Mouse (Mus musculus) CH12.LX (cell line): ENCODE measurements around the gene Sowaha. TPM values are rescaled to one million over a fixed set of nuclear protein-coding genes. Genes with fewer than 3 reads are reported as not detected.

ENCODE experiments used
- DNase-seq: peaks from one replicate; pipeline ENCODE4 v3.0.0-alpha.2; 2013; ENCODE audit errors: extremely low read depth
- H3K27ac ChIP-seq: 2 replicates; pipeline ENCODE4 v1.5.1; 2012; ENCODE audit warnings: low read depth, mild to moderate bottlenecking, control low read depth, moderate library complexity; ENCODE audit not compliant: insufficient read depth
- H3K27me3 ChIP-seq: replicated peaks from 2 replicates; pipeline ENCODE3; 2012; ENCODE audit warnings: inconsistent platforms
- H3K36me3 ChIP-seq, 2 experiments: replicated peaks in 1 of 2; 2 replicates each; pipeline versions ENCODE3 to v1.6.1; 2012; ENCODE audit warnings: inconsistent platforms in 1 of 2, low read length in 1 of 2, mild to moderate bottlenecking in 1 of 2, mixed read lengths in 1 of 2, moderate library complexity in 1 of 2; ENCODE audit not compliant: control insufficient read depth in 1 of 2, insufficient read depth in 1 of 2
- H3K4me1 ChIP-seq, 2 experiments: 2 replicates each; pipeline ENCODE4 v1.6.1; 2012; ENCODE audit warnings: inconsistent platforms in 1 of 2, moderate library complexity in 1 of 2; ENCODE audit not compliant: insufficient read depth in 2 of 2, control insufficient read depth in 1 of 2
- H3K4me2 ChIP-seq: 2 replicates; pipeline ENCODE4 v1.6.1; 2012; ENCODE audit warnings: low read depth, mild to moderate bottlenecking, control low read depth; ENCODE audit not compliant: poor library complexity, insufficient read depth, severe bottlenecking
- H3K4me3 ChIP-seq, 3 experiments: fragments of 150-350 bp in 1 of 3; sonication (generic) in 1 of 3; replicated peaks in 1 of 3; 2 replicates each; pipeline versions ENCODE3 to v1.5.1; 2011 to 2012; ENCODE audit warnings: low read depth in 2 of 3, low read length in 2 of 3, mild to moderate bottlenecking in 2 of 3, moderate library complexity in 2 of 3, control low read depth in 1 of 3, improper control_type of control experiment in 1 of 3, inconsistent platforms in 1 of 3, mixed read lengths in 1 of 3; ENCODE audit not compliant: poor library complexity in 1 of 3
- H3K79me2 ChIP-seq: replicated peaks from 2 replicates; pipeline ENCODE4 v1.6.1; 2012; ENCODE audit warnings: mild to moderate bottlenecking, moderate library complexity; ENCODE audit not compliant: control insufficient read depth, poor library complexity, insufficient read depth, severe bottlenecking; ENCODE audit errors: extremely low read depth
- H3K9ac ChIP-seq: 2 replicates; pipeline ENCODE4 v1.6.1; 2012; ENCODE audit warnings: low read depth, mild to moderate bottlenecking, control low read depth, moderate library complexity; ENCODE audit not compliant: insufficient read depth
- H3K9me3 ChIP-seq: replicated peaks from 2 replicates; pipeline ENCODE3; 2012; ENCODE audit warnings: low read length, inconsistent platforms, mixed read lengths
- CHD1 ChIP-seq: IDR thresholded peaks from 2 replicates; pipeline ENCODE4 v1.6.1; 2012; ENCODE audit warnings: low read depth, low read length, improper control_type of control experiment, inconsistent platforms
- CHD2 ChIP-seq: IDR thresholded peaks from 2 replicates; pipeline ENCODE4 v1.6.1; 2011; ENCODE audit warnings: low read length, improper control_type of control experiment
- E2F4 ChIP-seq: IDR thresholded peaks from 2 replicates; pipeline ENCODE4 v1.6.1; 2011; ENCODE audit warnings: low read depth, low read length, improper control_type of control experiment; ENCODE audit not compliant: insufficient replicate concordance
- ELF1 ChIP-seq: IDR thresholded peaks from 2 replicates; pipeline ENCODE4 v1.6.1; 2014; ENCODE audit warnings: low read depth, mild to moderate bottlenecking, inconsistent platforms, low read length, improper control_type of control experiment
- HCFC1 ChIP-seq: IDR thresholded peaks from 2 replicates; pipeline ENCODE4 v1.6.1; 2012; ENCODE audit warnings: low read depth, mild to moderate bottlenecking, inconsistent platforms, low read length, improper control_type of control experiment
- JUN ChIP-seq: IDR thresholded peaks from 2 replicates; pipeline ENCODE4 v1.6.1; 2011; ENCODE audit warnings: low read depth, mild to moderate bottlenecking, low read length, improper control_type of control experiment, moderate library complexity; ENCODE audit not compliant: insufficient read depth
- MAX ChIP-seq: IDR thresholded peaks from 2 replicates; pipeline ENCODE4 v1.6.1; 2011; ENCODE audit warnings: low read length, improper control_type of control experiment
- MXI1 ChIP-seq: IDR thresholded peaks from 2 replicates; pipeline ENCODE4 v1.6.1; 2011; ENCODE audit warnings: mild to moderate bottlenecking, low read depth, low read length, improper control_type of control experiment
- PAX5 ChIP-seq: IDR thresholded peaks from 2 replicates; pipeline ENCODE4 v1.6.1; 2012; ENCODE audit warnings: low read length, inconsistent platforms, mixed read lengths
- POLR2A ChIP-seq: IDR thresholded peaks from 2 replicates; pipeline ENCODE4 v1.6.1; 2011; ENCODE audit warnings: low read depth, mild to moderate bottlenecking, improper control_type of control experiment, low read length
- USF2 ChIP-seq: conservative IDR thresholded peaks from 2 replicates; pipeline ENCODE4 v1.6.1; 2011; ENCODE audit warnings: low read depth, low read length, improper control_type of control experiment
- ZC3H11A ChIP-seq: IDR thresholded peaks from 2 replicates; pipeline ENCODE4 v1.6.1; 2012; ENCODE audit warnings: low read depth, mild to moderate bottlenecking, inconsistent platforms, low read length, improper control_type of control experiment
- ZNF384 ChIP-seq: IDR thresholded peaks from 2 replicates; pipeline ENCODE4 v1.6.1; 2012; ENCODE audit warnings: low read depth, low read length, improper control_type of control experiment, inconsistent platforms
- dilution Hi-C: fragments of 300-500 bp; cut with MboI; formaldehyde crosslinking; loops from 2 replicates; pipeline ENCODE4 v1.14.3; 2020; ENCODE audit warnings: low sequenced_read_pairs; ENCODE audit not compliant: extremely low pct_unique_long_range_greater_than_20kb, extremely low pct_ligation_motif_present
- in situ Hi-C: fragments of 300-500 bp; cut with MboI; formaldehyde crosslinking; loops from 3 replicates; pipeline ENCODE4 v1.14.3; 2019; ENCODE audit warnings: low sequenced_read_pairs, low pct_ligation_motif_present, low pct_unique_long_range_greater_than_20kb, mixed read lengths
- polyA plus RNA-seq: library from polyadenylated mRNA; unstranded; fragments of >175 nt; gene quantifications from 2 replicates; pipeline ENCODE4 v1.2.1, GENCODE M21; 2012; ENCODE audit warnings: low read depth; ENCODE audit not compliant: insufficient read length
- total RNA-seq, 2 experiments: library from RNA; depleted of rRNA; stranded (reverse); fragments of 300-350 nt in 1 of 2; fragments of >200 nt in 1 of 2; gene quantifications; 2 replicates each; pipeline ENCODE4 v1.2.3; 2012 to 2014

Gene Sowaha
- total and polyA plus RNA-seq, 3 experiments = not detected

GRCm38 (mm10) chr11:53521120-53521820 is 41.2 kb upstream of the Sowaha start:
- in situ Hi-C loops (no loop called here), dilution Hi-C loops (no loop called here)
- no peaks in the 10 kb centered on the region for H3K36me3 ChIP-seq
- no peak for TF ChIP-seq PAX5
- TF ChIP-seq ZNF384 = no peak
- no peak for TF ChIP-seq ZC3H11A
- no peak for TF ChIP-seq HCFC1
- TF ChIP-seq E2F4 = no peak
- no peak for TF ChIP-seq POLR2A
- no peak for TF ChIP-seq ELF1
- no peak for TF ChIP-seq JUN
- no peak for TF ChIP-seq MXI1
- TF ChIP-seq CHD2 = no peak
- no peak for TF ChIP-seq USF2
- H3K4me3 ChIP-seq = no peak overlapping the region
- no peak overlapping the region for H3K9ac ChIP-seq
- H3K4me2 ChIP-seq = no peak overlapping the region
- no peak overlapping the region for H3K27ac ChIP-seq
- no peak for DNase-seq
- H3K4me1 ChIP-seq = peaks cover 8 to 25% of the 10 kb centered on the region in 2 experiments
- no peaks in the 10 kb centered on the region for H3K79me2 ChIP-seq
- H3K9me3 ChIP-seq = no peaks in the 10 kb centered on the region
- H3K27me3 ChIP-seq = peaks cover 20% of the 10 kb centered on the region

GRCm38 (mm10) chr11:53520122-53520978 is 40.3 kb upstream of the Sowaha start:
- peak overlapping the region; percentile 65 for H3K9ac ChIP-seq
- H3K27me3 ChIP-seq = peaks cover 20% of the 10 kb centered on the region
- H3K27ac ChIP-seq = no peak overlapping the region
- in situ Hi-C loops (no loop called here), dilution Hi-C loops (no loop called here)
- H3K4me2 ChIP-seq = peak overlapping the region; percentile 86
- TF ChIP-seq MAX (peak; percentile 55; the same call in 1 of the 2 replicates), CHD1 (no peak)
- no peaks in the 10 kb centered on the region for H3K36me3 ChIP-seq
- peak overlapping the region; percentile 55 to 67 (median 60) for H3K4me3 ChIP-seq
- H3K79me2 ChIP-seq = no peaks in the 10 kb centered on the region
- H3K4me1 ChIP-seq = peaks cover 8 to 25% of the 10 kb centered on the region in 2 experiments
- H3K9me3 ChIP-seq = no peaks in the 10 kb centered on the region
- no peak for DNase-seq
